Mouse (Mus musculus) c-Kit-positive CD71-positive TER-119-positive erythroid progenitor cells, embryonic 14.5 days (primary cell): ENCODE measurements around the gene 4933407L21Rik.
A peak's percentile ranks its signal among the peaks of the same experiment; 100 is the strongest.

ENCODE experiments used
- DNase-seq: peaks from one replicate; pipeline ENCODE4 v3.0.0-alpha.2; 2013; ENCODE audit warnings: low spot score

Gene 4933407L21Rik

GRCm38 (mm10) chr1:85928057-85928687 lies at the start of gene 4933407L21Rik:
Gene 4933407L21Rik, plus strand, starts transcription at chr1:85928483.
- DNase-seq, result no peak

- DNase-seq, result no peak
These were observed 46.3 kb upstream of the 4933407L21Rik start for GRCm38 (mm10) chr1:85882003-85882402.

GRCm38 (mm10) chr1:85887221-85887620 lies 41.1 kb upstream of the 4933407L21Rik start:
- no peak for DNase-seq

- DNase-seq, result peak; percentile 60
These were observed 34.0 kb upstream of the 4933407L21Rik start, which contains the start of gene Itm2c for GRCm38 (mm10) chr1:85894231-85894747. Gene Itm2c, plus strand, starts transcription at chr1:85894281.

GRCm38 (mm10) chr1:85894748-85895360 lies 33.4 kb upstream of the 4933407L21Rik start:
- no peak for DNase-seq

- DNase-seq, result peak; percentile 44
These were observed 32.9 kb upstream of the 4933407L21Rik start for GRCm38 (mm10) chr1:85895391-85895837.

- no peak for DNase-seq
These were observed 32.2 kb upstream of the 4933407L21Rik start for GRCm38 (mm10) chr1:85896110-85896509.

GRCm38 (mm10) chr1:85896781-85897700 lies 31.2 kb upstream of the 4933407L21Rik start:
- no peak for DNase-seq

- no peak for DNase-seq
These were observed 30.2 kb upstream of the 4933407L21Rik start for GRCm38 (mm10) chr1:85897901-85898760.

- DNase-seq, result no peak
These were observed 29.4 kb upstream of the 4933407L21Rik start for GRCm38 (mm10) chr1:85898761-85899387.

GRCm38 (mm10) chr1:85899388-85899761 lies 28.9 kb upstream of the 4933407L21Rik start:
- no peak for DNase-seq

GRCm38 (mm10) chr1:85900521-85901333 lies 27.6 kb upstream of the 4933407L21Rik start:
- DNase-seq, result no peak

GRCm38 (mm10) chr1:85901516-85902107 lies 26.7 kb upstream of the 4933407L21Rik start:
- DNase-seq, result no peak

- DNase-seq, result no peak
These were observed 26.1 kb upstream of the 4933407L21Rik start for GRCm38 (mm10) chr1:85902108-85902561.

- DNase-seq, result no peak
These were observed 21.4 kb upstream of the 4933407L21Rik start for GRCm38 (mm10) chr1:85906892-85907291.

- DNase-seq, result no peak
These were observed 19.3 kb upstream of the 4933407L21Rik start for GRCm38 (mm10) chr1:85908754-85909590.

- DNase-seq, result no peak
These were observed 15.1 kb upstream of the 4933407L21Rik start for GRCm38 (mm10) chr1:85913078-85913755.

- DNase-seq, result no peak
These were observed 12.4 kb upstream of the 4933407L21Rik start for GRCm38 (mm10) chr1:85915890-85916289.
